Mouse (Mus musculus) thymus, postnatal 4 days (tissue): ENCODE measurements around the gene Rasgrp2.
A peak's percentile ranks its signal among the peaks of the same experiment; 100 is the strongest.

Source experiments
- DNase-seq: peaks from one replicate; pipeline ENCODE4 v3.0.0; 2021

The Rasgrp2 gene

DNA sequence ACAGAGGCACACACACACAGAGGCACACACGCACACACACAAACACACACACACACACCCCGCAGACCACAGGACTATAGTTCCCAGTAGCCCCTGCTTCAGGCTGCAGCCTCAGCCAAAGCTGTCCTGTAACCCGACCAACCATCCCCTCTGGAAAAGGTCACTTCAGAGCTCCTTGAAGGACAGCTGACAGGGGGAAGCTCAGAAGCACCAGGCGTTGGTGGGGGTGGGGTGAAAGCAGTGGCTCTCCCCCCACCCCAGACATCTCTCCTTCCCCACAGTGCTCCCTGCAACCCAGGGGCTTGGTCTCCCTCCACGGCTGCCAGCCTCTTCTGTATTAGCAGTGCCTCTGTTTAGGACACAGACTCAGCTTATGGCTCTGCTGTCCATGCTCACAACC, 15.7 kb upstream of the Rasgrp2 start:
- DNase-seq: no peak

DNA sequence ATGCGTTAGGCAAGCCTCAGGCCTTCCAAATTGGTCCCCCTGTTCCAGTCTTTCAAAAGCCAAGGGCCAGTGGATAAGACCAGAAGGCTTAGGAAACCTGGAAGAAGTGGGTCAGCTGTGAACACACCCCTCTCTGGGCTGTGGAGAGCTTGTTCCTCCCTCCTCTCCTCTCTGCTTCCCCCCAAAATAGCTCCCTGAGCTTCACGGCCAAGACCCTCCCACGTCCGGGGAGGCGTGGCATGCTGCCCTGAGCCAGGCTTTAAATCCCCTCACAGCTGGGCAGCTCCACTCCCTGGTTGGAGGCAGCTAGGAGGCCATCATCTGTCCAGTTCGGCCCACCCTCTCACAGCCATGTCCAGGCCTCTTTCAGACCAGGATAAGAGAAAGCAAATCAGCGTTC, 15.0 kb upstream of the Rasgrp2 start, which contains the start of gene Pygm:
Gene Pygm (plus strand): TSS at position 272 of the 400 bp plus-strand sequence.
- DNase-seq: peak; percentile 51

DNA sequence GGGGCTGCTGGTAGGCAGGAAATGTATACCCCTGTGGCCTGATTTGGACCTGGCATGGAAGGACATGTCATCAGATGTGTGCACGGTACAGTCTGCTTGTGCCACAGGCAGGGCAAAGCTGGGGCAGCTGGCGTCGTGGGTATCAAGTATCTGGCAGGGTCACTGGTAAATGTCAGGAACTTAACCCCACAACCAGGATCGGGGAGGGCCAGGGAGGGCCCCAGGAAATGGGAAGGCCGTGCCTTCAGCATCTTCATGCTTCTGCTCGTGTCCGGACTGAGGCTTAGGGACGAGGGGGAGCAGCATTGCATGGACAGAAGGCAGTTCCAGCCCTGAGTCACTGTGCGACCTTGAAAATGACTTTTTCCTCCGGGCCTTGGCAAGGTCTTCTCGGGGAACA, 14.2 kb upstream of the Rasgrp2 start:
- no peak for DNase-seq

DNA sequence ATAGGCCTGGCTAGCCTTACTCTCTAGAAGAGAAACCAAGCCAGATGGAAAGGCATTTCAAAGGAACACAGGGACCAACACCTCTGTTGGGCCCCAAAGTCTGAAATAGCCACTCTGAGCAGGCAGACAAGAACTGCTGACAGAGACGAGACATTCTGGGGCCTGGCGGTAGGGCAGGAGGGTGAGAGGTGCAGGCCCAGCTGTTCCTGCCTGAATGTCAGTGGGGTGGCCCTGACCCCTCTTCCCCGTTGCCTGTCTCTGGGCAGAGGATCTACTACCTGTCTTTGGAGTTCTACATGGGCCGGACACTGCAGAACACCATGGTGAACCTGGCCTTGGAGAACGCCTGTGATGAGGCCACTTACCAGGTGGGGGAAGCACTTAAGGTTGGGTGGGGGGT, 13.7 kb upstream of the Rasgrp2 start:
- DNase-seq: no peak

DNA sequence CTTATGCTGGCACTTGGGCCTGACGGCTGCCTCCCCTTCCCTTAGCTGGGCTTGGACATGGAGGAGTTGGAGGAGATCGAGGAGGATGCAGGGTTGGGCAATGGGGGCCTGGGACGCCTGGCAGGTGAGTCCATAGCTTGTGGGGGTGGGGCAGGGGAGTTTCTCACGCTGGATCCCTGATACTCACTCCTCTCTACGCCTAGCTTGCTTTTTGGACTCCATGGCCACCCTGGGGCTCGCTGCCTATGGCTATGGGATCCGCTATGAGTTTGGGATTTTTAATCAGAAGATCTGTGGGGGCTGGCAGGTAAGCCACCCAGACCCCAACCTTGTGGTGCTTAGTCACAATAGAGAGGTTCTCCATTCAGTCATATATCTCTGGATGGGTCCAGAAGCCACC, 13.3 kb upstream of the Rasgrp2 start:
- DNase-seq: peak; percentile 18

DNA sequence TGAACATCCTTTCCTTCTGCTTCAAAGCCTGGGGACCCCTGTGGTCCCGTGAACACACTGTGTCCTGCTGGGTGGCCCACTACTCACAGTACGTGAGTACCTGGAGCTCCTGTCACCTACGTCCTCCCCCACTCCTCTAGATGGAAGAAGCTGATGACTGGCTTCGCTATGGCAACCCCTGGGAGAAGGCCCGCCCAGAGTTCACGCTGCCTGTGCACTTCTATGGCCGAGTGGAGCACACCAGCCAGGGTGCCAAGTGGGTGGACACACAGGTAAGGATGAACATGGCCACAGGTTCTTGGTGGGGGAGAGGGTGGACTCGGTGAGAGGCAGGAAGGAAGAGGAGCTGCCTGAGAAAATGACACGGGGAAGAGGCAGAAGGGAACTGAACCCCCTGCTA, 12.9 kb upstream of the Rasgrp2 start:
- no peak for DNase-seq

DNA sequence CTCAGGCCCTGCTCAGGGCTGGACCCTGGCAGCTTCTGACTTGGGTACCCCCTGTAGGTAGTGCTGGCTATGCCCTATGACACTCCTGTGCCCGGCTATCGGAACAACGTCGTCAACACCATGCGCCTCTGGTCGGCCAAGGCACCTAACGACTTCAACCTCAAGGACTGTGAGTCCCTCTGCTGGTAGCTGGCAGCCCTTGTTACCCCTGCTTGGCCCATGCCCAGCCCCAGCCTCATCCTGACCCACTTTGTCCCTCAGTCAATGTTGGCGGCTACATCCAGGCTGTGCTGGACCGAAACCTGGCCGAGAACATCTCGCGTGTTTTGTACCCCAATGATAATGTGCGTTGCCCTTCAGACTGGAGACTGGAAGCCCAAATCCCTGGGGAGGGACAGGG, 11.1 kb upstream of the Rasgrp2 start:
- peak; percentile 27 for DNase-seq

DNA sequence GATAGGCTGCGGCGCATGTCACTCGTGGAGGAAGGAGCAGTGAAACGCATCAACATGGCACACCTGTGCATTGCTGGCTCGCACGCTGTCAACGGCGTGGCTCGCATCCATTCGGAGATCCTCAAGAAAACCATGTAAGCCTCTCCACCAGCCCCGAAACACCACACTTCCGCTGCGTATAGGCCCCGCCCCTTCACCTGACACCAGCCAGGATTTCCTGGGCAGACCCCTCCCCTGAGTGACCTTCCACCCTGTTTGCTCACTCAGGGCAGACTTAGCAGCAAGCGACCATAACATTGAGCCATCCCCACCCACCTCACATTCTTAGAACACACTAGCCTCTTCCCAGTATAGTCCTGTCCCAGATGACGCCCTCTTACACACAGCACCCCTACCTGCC, 9.3 kb upstream of the Rasgrp2 start:
- DNase-seq: peak; percentile 79

DNA sequence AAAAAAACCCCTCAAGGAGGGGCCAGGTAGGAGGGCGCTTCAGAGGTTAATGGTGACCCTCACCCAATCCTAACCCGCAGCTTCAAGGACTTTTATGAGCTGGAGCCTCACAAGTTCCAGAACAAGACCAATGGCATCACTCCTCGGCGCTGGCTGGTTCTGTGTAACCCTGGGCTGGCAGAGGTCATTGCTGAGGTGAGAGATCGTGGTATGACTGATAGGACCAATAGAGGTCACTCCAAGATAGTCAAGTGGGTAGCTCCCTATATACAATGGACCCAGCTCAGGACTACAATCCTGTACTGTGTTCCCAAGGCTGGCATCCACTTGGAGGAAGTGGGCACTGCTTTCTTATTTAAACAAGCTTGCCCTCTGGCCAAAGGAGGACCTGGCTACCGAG, 8.9 kb upstream of the Rasgrp2 start:
- no peak for DNase-seq

DNA sequence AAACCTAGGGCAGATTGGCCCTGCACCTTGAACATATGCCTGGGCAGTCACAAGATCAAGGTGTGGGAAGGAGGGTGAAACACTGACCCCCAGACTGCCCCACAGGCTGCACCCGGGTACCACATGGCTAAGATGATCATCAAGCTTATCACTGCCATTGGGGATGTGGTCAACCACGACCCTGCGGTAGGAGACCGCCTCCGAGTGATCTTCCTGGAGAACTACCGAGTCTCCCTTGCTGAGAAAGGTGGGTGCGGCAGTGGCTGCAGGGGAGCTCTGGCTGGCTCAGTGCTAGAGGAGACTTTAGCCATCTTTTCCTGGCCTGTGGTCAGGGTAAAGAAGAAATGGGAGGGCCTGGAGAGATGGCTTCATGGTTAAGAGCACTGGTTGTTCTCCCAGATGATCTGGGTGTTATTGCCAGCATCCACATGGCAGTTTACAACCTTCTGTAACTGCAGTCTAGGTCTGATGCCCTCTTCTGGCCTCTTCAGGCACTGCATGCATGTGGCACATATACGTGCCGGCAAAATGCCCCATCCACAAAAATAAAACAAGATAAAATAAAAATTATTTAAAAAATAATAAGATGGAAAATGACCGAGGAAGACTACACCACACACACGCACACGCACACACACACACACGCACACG, 6.3 kb upstream of the Rasgrp2 start:
- peak; percentile 77 for DNase-seq

DNA sequence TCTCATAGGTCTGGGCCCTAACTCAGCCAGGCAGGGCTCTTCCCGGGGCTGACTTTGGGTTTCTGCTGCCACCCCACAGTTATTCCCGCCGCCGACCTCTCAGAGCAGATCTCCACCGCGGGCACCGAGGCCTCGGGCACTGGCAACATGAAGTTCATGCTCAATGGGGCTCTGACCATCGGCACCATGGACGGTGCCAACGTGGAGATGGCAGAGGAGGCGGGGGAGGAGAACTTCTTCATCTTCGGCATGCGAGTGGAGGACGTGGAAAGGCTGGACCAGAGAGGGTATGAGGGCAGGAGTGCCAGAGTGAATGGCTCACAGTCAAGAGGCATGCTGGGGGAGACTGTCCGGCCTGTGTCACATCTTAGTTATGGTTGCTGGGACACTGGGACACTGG, 5.5 kb upstream of the Rasgrp2 start:
- DNase-seq: peak; percentile 31

DNA sequence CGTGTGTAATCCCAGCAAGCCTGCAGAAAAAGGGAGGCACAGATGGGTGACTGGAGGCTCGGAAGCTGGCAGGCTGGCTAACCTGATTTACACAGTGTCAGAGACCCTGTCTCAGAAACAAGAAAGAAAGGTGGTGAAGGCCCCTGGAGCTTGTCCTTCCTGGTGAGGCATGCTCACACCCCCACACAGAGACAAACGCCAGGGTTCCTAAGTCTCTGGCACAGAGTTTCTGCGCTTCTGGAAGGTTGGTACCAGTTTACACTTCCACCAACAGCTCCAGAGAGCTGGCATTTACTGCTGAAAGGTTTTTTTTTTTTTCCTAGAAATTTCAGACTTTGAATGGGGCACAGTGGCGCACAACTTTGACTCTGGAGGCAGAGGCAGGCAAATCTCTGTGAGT, 2.9 kb upstream of the Rasgrp2 start:
- no peak for DNase-seq

DNA sequence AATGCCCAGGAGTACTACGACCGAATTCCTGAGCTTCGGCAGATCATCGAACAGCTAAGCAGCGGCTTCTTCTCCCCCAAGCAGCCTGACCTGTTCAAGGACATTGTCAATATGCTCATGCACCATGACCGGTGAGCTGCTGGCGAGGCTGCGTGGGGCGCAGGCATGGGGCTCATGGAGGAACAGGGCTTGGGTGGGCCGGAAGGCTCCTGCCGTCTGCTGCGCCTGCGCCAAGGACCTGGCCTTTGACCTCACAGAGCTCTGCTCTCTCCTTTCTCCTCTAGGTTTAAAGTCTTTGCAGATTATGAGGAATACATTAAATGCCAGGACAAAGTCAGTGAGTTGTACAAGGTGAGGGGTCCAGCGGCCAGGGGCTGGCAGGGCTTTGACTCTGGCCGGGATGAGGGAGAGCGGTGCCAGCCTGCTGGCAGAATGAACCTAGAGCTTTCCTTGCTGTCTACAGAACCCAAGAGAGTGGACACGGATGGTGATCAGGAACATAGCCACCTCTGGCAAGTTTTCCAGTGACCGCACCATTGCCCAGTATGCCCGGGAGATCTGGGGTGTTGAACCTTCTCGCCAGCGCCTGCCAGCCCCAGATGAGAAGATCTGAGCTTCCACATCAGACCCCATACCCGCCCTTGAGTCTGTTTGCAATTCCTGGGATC, 1.4 kb upstream of the Rasgrp2 start:
- DNase-seq: peak; percentile 51

DNA sequence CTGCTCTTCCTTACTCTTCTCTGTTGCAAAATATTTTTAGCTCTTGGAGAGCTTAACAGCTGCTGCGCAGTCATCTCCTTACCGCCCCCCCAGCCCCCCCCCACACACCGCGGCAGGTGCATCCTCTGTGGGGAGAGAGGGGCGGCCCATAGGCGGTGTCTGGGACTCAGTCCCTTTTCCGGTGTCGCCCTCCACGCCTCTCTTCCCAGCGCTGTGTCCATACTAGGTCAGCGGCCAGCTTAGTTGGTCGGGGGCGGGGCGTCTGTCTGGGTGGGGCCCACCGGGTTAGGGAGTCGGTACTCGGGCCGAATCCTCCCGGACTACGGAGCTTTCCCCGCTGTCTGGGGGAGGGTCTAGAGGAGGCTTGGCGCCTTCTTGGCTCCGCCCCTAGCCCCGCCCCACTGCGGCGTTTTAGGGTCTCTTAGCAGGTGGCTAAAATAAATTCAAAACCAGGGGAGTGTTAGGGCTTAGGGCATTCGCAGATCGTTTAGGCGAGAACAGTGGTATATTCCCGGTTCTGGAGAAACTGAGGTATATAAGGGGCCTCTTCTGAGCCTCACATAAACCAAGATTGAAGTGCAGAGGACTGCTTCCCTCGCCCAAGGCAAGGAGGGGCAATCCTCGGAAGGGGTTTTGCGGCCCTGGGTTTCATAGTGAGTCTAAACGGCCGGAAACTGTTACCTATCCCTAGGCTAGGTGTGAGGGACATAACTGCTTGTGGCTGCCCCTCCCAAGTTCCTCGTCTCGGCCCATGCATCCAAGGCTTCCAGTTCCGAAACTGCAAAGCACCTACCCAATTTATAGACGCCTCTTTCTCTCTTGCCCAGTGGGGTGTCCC, 474 bp upstream of the Rasgrp2 start:
- DNase-seq: peak; percentile 98

DNA sequence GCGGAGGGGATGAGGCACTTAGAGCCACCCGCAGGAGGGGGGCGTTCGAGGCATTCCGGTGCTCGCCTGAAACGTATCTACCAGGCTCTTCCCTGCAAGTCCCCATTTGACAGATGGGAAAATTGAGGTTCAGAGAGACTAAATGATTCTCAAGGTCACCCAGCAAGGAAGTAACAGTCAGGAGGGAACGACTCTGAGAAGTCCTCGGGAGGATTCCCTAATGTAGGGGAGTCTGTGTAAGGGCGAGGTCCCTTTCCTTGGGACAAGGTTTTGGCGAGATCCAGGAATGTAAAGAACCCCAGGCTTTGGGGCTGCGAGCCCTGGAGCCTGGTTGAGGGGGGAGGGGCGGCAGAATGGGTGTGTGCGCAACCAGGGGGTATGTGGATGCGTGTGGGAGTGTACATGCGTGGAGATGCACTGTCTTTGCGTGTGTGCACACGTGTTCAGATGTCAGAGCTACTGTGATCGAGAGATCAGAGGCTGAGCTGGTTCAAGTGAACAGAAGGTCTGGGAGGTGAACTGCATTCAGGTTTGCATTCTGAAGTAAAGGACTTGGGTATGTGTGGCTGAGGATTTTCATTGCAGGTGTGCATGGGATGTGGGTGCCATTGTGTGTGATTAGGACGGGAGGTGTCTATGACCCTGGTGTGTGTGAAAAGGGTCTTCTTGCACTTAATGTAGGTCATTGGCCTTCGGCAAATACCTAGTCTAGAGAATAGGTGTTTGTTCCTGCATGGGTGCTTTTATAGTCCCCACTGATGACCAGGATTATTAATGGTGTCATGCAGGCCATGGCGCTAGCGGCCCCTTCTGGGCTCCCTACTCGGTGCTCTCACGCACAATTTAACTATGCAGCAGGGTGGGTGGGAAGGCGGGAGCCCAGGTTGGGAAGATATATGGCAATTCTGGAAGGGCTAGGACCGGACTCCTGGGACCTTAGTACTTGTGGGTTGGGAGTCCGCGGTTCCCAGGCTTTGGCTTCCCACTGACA, 1.3 kb downstream of the Rasgrp2 start:
- DNase-seq: peak; percentile 82

DNA sequence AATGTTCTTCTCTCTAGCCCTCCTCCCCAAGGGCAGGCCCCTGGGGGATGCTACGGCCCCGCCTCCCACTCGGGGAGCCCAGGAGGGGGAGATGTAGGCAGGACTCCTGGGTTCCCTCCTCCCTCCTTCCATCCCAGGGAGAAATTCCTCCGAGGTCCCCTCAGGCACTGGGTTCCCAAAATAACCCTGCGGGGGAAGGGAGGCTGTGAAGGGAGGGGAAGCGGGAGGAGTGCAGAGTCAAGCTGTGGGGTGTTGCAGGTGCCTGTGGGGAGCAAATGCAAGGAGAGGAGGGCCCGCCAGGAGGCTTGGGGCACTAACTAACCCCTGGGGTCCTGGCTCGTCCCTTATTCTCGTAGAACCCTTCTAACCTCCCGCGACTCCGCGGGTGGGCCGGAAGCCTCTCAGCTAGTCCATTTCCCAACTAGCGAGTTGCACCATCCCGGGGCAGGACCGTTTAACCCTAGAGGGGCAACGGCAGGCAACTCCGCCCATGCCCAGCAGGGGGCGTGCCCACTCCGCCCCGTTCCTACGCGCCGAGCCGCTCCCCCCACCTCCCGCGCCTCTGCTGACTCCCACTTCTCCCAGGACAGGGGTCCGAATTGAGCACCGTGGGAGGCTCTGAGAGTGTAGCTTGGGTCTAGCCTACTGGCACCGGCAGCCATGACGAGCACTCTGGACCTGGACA, 2.1 kb downstream of the Rasgrp2 start:
- DNase-seq: peak; percentile 95

DNA sequence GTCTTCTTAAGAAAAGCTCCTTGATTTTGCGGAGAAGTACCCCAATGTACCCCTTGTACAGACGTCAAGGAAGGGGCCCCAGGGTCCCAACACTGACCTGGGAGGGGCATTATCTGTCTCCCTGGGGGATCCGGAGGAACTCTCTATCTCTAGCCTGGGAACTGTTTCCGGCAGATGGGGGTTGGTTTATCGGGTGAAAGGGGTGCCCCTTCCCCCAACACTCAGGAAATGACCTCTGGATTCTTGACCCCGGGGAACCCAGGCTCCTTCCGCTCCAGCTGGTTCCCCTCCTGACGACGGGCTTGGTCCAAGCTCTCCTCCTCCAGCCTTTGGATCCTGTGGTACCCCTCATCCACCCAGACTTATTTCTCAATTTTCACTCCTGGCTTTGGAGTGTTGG, 2.8 kb downstream of the Rasgrp2 start:
- DNase-seq: no peak

DNA sequence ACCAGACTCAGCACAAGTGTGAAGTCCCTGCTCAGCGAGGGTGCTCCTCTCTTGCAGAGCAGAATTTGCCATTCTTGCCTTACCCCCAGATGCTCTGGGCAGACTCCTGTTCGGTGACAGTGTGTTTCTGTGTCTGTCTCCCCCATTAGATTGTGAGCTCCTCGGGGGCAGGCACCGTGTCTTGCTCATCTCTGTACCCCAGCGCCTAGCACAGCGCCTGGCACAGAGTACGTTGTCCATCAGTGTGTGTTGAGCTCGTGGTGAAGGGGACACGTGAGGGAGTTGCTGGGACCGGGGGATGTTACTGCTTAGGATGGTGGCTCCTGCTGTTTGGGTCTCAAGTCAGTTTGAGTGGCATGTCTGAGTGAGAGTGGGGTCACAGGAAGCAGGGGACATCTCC, 4.7 kb downstream of the Rasgrp2 start:
- DNase-seq: no peak

DNA sequence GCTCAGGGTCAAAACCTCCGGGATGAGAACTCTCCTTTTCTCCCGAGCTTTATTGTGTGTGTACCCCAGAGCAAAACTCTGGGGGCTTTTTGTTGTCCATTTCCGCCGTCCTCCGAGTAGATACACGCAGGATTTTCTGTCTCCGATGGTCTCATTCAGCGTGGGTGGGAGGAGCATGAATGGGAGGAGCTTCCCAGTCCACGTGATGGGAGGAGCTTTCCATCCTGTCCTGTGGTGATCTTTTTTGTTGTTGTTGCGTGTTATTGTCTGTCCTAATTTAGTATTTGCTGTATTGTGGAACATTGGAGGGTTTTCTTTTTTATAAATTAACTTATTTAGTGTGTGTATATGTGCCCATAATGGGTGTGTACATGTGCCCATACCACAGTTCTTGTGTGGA, 6.3 kb downstream of the Rasgrp2 start:
- DNase-seq: no peak

DNA sequence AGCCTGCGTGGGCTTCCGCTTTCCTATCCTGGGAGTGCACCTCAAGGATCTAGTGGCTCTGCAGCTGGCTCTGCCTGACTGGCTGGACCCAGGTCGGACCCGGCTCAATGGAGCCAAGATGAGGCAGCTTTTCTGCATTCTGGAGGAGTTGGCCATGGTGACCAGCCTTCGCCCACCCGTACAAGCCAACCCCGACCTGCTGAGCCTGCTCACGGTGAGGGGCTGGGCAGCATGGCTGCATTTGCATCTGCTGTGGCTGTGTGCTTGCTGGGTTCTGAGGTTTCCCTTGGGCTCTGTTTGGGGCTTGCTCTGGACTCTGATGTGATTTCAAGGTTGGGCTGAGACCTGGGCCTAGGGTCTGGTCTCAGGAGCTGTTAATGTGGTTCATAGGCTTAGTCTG, 8.0 kb downstream of the Rasgrp2 start:
- DNase-seq: no peak

DNA sequence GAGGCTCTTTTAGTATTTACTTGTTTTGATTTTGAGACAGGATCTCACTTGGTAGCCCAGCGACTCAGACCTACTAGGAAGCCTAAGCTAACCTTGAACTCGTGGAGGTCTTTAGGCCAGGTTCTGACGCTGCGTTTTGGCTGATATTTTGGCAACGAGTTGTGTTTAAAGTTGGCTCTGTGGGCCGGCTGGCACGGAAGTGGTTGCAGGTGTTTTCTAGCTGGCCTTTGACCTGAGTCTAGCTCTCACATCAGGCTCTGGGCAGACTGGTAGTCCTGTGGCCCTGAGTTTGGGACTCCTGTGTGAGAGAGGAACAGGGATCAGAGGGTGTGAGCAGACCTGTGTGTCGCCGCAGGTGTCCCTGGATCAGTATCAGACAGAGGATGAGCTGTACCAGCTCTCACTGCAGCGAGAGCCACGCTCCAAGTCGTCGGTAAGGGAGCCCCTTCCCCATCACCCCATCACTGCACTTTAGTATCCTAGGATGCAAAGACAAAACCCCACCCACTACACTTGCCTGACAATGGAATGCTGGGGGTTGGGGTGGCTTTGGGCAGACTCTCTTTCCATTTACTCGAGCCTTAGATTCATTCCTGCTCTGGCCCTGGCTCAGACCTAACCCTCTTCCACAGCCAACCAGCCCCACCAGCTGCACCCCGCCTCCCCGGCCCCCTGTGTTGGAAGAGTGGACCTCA, 8.8 kb downstream of the Rasgrp2 start:
- DNase-seq: no peak

DNA sequence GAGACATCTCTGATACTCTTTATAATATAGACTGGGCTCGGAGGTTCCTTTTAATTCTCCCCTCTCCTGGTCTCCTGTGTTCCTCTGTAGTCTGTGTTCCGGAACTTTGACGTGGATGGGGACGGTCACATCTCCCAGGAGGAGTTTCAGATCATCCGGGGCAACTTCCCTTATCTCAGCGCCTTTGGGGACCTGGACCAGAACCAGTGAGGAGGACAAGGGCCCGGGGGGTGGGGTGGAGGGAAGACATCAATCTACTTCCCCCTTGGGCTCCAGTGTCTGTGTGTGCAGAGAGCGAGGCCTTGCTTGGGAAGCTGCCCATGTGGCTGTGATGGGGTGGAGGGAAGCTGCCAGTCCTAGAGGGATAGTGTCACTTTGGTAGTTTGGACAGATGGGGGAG, 9.6 kb downstream of the Rasgrp2 start:
- DNase-seq: no peak
